Mouse (Mus musculus) liver, embryonic 14.5 days (tissue): ENCODE results near the gene Bbip1.

Experiments used
- CTCF ChIP-seq: IDR thresholded peaks from 2 replicates; pipeline ENCODE4 v1.5.1; 2016; ENCODE audit warnings: antibody characterized with exemption, low read depth, control low read depth
- EP300 ChIP-seq: IDR thresholded peaks from 2 replicates; pipeline ENCODE4 v1.6.1; 2016; ENCODE audit warnings: antibody characterized with exemption, low read depth

DNA sequence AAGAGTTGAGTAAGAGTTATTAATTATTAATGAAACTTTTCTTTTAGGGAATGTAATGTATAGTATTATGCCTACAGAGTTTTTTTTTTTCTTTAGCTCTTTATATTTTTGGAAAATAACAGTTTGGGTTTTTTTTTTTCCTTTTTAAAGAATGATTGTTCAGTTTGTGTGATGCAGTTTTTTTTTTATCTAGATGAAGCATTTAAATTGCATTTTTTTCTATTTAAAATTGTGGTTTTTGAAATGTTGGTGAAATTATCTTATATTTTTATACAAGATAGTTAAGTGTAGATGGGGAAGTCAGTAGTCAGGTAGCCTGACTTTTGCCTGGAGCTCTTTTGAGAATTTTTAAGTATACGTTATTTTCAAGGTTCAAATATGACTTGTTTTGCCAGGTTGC is 17.7 kb downstream of the Bbip1 start:
- TF ChIP-seq CTCF, result no peak
- no peak for TF ChIP-seq EP300
